Mouse (Mus musculus) neural tube, embryonic 12.5 days (tissue): Measurements from ENCODE around the gene Zhx3. TPM values are rescaled to one million over a fixed set of nuclear protein-coding genes. Genes with fewer than 3 reads are reported as not detected.

Source experiments
- ATAC-seq: fragments of 200-750 bp; cut with Nextera tagmentation; 2 replicates; pipeline ENCODE4 v1.8.0; 2017; ENCODE audit warnings: low read depth, mild to moderate bottlenecking, moderate TSS enrichment, moderate library complexity; ENCODE audit not compliant: low FRiP score
- H3K27ac ChIP-seq: fragments of 300-500 bp; sonication (generic); 2 replicates; pipeline ENCODE4 v1.5.1; 2016
- H3K27me3 ChIP-seq: fragments of 300-500 bp; sonication (generic); replicated peaks from 2 replicates; pipeline ENCODE4 v1.6.1; 2016; ENCODE audit warnings: mild to moderate bottlenecking
- H3K36me3 ChIP-seq: fragments of 300-500 bp; sonication (generic); 2 replicates; pipeline ENCODE4 v1.6.1; 2016; ENCODE audit warnings: mild to moderate bottlenecking
- H3K4me1 ChIP-seq: fragments of 300-500 bp; sonication (generic); 2 replicates; pipeline ENCODE4 v1.6.1; 2016
- H3K4me2 ChIP-seq: fragments of 300-500 bp; sonication (generic); replicated peaks from 2 replicates; pipeline ENCODE4 v1.6.1; 2016; ENCODE audit warnings: mild to moderate bottlenecking
- H3K4me3 ChIP-seq: fragments of 300-500 bp; sonication (generic); 2 replicates; pipeline ENCODE4 v1.5.1; 2016
- H3K9ac ChIP-seq: fragments of 300-500 bp; sonication (generic); 2 replicates; pipeline ENCODE4 v1.6.1; 2016; ENCODE audit warnings: mild to moderate bottlenecking
- H3K9me3 ChIP-seq: fragments of 300-500 bp; sonication (generic); 2 replicates; pipeline ENCODE4 v1.6.1; 2016; ENCODE audit warnings: mild to moderate bottlenecking
- WGBS: fragments of 180-500 bp; shearing (Covaris S2); methylation state at CpG from one replicate; pipeline ENCODE4 v1.1.7; 2016; 5-methylcytosine and 5-hydroxymethylcytosine counted together
- polyA plus RNA-seq: library from polyadenylated mRNA; unstranded; fragments of >200 nt; fragmentation: Nextera tagmentation; extraction: Ambion mirVana; gene quantifications from 2 replicates; pipeline ENCODE4 v1.2.1, GENCODE M21; 2016

Zhx3 gene
- polyA plus RNA-seq, 1 experiment from 2014 or later, result 16.2 TPM

DNA sequence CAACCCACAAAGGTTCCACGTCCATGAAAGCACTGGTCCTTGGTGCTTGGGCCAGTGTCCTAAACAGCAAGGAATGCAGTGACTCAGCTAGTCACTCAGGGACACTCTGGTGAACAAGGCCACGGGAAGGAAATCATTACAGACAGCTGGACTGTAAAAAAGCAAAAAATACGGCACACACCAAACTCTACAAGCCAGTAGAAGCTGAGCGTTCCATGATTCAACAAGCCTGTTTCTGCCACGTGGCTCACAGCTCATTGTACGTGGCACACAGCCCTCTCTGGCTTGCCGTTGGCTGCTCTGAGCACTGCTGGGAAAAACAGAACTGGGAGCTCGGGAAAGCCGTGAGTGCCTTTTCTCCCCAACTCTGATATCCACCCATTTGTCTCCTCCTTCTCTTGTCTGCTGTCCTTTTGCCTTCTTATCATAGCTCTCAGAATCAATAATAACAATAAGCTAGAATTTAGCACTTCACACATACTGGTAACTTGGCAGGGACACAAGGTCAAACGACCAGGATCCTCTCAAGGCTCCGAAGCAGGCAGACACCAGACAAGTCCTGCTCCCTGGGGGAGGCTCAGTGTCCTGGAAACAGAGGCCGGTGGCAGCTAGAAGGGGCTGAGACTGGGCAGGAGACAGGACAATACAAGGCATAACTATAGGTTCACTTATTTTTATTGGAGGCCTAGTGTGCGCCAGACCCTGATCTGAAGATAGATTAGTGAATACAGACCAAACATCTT, 7.8 kb upstream of the Zhx3 start, which contains the start of gene Lpin3:
Lpin3 (plus strand) TSS at position 218 of the 743 bp plus-strand sequence.
- no peak within 1 kb of the TSS for H3K4me2 ChIP-seq
- no peaks in the 10 kb centered on the region for H3K36me3 ChIP-seq
- H3K9me3 ChIP-seq, result 0 out of 2 replicates have a peak, but pooled peaks cover 3% of the 10 kb centered on the region
- H3K27ac ChIP-seq, result no peak within 1 kb of the TSS
- H3K4me3 ChIP-seq, result no peak within 1 kb of the TSS
- H3K9ac ChIP-seq, result no peak within 1 kb of the TSS
- WGBS, result 75% methylated on average over 13 of the region's 13 CpGs
- no peak for ATAC-seq
- H3K4me1 ChIP-seq, result no peaks in the 10 kb centered on the region
- H3K27me3 ChIP-seq, result no peaks in the 10 kb centered on the region

DNA sequence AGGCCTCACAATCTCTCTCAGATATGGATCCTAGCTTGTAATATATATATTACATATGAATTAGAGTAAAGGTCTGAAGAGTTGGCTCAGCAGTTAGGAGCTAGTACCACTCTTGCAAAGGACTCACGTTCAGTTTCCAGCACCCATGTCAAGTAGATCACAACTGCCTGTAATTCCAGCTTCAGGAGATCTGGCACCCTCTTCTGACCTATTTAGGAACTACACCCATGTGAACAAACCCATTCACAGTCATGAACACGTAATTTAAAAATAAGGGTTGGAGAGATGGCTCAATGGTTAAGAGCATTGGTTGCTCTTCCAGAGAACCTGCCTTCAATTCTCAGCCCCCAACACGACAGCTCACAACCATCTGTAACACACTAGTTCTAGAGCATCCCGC, 3.3 kb upstream of the Zhx3 start:
- Histone ChIP-seq H3K27ac (no peak overlapping the region), H3K36me3 (no peaks in the 10 kb centered on the region), H3K27me3 (no peaks in the 10 kb centered on the region), H3K9me3 (0 out of 2 replicates have a peak, but pooled peaks cover 3% of the 10 kb centered on the region), H3K9ac (no peak overlapping the region), H3K4me3 (no peak overlapping the region), H3K4me1 (peaks cover 6% of the 10 kb centered on the region), H3K4me2 (no peak overlapping the region)
- ATAC-seq, result no peak
- 79% methylated on average over 4 of the region's 4 CpGs for WGBS

DNA sequence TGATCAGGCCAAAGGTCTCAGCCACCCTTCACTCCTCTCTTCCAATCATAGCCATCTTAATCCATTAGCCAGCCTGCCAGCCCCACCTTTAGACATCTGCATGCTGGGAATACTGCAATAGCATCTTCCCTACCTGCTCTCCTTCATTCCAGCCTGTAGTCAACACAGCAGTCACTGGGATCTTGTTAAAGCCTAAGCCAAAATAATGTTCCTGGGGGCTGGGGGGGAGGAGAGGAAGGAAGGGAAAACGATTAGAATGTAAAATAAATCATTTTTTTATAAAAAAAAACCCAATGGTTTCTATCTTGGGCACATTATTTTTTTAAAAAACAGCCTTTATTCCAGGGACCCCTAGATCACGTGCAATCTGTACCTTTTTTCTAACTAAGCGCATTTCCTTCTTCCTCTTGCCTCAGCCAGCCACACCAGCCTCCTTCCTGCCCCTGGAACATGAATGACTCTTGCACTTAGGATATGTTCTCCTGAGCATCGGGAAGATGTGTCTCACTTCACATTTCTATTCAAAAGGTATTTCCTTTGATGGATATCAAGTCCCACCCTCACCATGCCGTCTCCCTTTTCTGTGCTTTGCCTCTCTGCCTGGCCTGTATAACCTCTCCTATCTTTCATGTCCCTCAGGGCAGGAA, 1.6 kb upstream of the Zhx3 start:
- WGBS, result 88% methylated on average over 5 of the region's 5 CpGs
- H3K4me1 ChIP-seq, result peaks cover 6% of the 10 kb centered on the region
- H3K27ac ChIP-seq, result no peak overlapping the region
- no peak overlapping the region for H3K9ac ChIP-seq
- 0 out of 2 replicates have a peak, but pooled peaks cover 3% of the 10 kb centered on the region for H3K9me3 ChIP-seq
- no peaks in the 10 kb centered on the region for H3K27me3 ChIP-seq
- no peak overlapping the region for H3K4me3 ChIP-seq
- no peaks in the 10 kb centered on the region for H3K36me3 ChIP-seq
- ATAC-seq, result no peak
- H3K4me2 ChIP-seq, result no peak overlapping the region

DNA sequence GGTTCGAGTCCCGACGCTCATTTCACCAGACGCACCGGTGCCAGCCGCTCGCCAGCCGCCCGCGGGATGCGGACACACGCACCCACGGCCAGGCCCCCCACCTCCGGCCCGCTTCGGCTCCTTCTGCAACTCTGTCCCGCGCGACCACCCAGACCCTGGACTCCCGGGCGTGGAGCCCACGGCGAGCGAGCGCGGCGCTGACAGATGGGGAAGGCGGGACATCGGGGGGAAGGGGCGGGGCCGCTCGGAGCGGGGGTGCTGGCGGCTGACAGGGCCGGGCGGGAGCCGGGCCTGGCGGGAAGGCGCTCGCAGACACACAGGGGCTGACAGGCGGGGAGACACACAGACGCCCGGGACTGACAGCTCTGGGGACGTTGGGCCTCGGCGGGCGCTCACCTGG, 403 bp downstream of the Zhx3 start:
- Histone ChIP-seq H3K9ac (peak overlapping the region; percentile 91), H3K36me3 (no peaks in the 10 kb centered on the region), H3K4me3 (peak overlapping the region; percentile 68), H3K4me2 (peak overlapping the region; percentile 81), H3K27ac (peak overlapping the region; percentile 90), H3K9me3 (0 out of 2 replicates have a peak, but pooled peaks cover 3% of the 10 kb centered on the region), H3K4me1 (peaks cover 6% of the 10 kb centered on the region), H3K27me3 (no peaks in the 10 kb centered on the region)
- under 1% methylated on average over 43 of the region's 47 CpGs for WGBS
- ATAC-seq, result peak; percentile 94

DNA sequence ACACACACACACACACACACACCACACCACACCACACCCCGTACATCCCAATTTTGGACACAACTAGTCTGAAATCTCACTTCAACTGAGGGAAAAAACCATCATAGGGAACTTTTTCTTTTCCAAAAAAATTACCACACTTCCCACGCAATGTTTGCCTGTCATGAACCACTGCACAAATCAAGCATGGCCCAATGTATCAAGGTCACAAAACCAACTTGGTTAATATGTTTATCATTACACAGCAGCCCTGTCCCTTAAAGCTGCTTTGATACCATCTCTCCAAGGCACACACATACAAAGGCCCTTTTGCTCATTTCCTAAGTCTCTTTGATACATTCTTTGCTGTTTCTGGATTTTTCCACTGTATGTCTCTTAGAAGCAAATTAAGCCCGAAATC, 1.5 kb downstream of the Zhx3 start:
- H3K9ac ChIP-seq, result no peak overlapping the region
- 86% methylated on average over 3 of the region's 3 CpGs for WGBS
- ATAC-seq, result no peak
- H3K27me3 ChIP-seq, result no peaks in the 10 kb centered on the region
- 0 out of 2 replicates have a peak overlapping the region, but pooled peaks have one; percentile 14 for H3K4me2 ChIP-seq
- peaks cover 6% of the 10 kb centered on the region for H3K4me1 ChIP-seq
- H3K36me3 ChIP-seq, result no peaks in the 10 kb centered on the region
- H3K9me3 ChIP-seq, result 0 out of 2 replicates have a peak, but pooled peaks cover 3% of the 10 kb centered on the region
- H3K27ac ChIP-seq, result no peak overlapping the region
- H3K4me3 ChIP-seq, result no peak overlapping the region

DNA sequence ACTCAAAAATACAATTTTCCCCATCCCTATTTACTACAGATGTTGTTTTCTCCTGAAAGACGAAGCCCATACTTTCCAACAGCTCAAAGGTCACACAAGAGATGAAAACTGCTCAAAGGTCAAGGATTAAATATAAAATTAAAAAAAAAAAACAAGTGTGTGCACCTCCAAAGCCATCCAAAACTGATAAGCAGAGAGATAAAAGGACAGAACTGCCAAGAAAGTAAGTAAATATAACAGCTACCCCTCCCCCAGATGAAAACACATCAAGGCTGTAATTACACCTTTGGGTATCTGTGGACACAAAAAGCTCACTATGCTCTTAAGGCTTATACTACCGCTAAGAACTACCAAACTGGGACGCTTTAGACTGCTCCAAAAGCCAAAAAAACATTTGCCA, 3.4 kb downstream of the Zhx3 start:
- Histone ChIP-seq H3K4me3 (no peak overlapping the region), H3K9me3 (no peaks in the 10 kb centered on the region), H3K9ac (no peak overlapping the region), H3K36me3 (no peaks in the 10 kb centered on the region), H3K4me2 (no peak overlapping the region), H3K27me3 (no peaks in the 10 kb centered on the region), H3K4me1 (peaks cover 6% of the 10 kb centered on the region), H3K27ac (no peak overlapping the region)
- no peak for ATAC-seq
- WGBS, result 73% methylated on average over 3 of the region's 3 CpGs

DNA sequence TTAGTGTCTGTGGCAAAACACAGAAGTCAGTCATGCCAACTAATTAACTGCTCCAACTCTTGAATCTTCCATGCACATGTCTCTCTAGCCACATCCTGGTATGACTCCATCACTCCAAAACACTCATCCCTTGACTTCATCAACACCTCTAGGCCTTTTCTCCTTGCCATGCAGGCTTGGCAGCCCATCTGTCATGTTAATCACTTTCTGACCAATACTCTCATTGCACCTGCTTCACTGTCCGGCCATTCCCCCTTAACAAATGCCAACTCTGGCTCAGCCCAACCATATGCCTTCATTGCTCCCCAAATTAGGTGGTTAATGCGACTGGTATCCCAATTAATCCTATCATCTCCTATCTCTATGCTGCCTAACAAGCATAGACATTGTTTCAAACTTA, 7.5 kb downstream of the Zhx3 start:
- H3K9ac ChIP-seq, result no peak overlapping the region
- H3K4me1 ChIP-seq, result no peaks in the 10 kb centered on the region
- H3K36me3 ChIP-seq, result no peaks in the 10 kb centered on the region
- H3K9me3 ChIP-seq, result no peaks in the 10 kb centered on the region
- H3K27me3 ChIP-seq, result no peaks in the 10 kb centered on the region
- H3K27ac ChIP-seq, result no peak overlapping the region
- H3K4me3 ChIP-seq, result no peak overlapping the region
- H3K4me2 ChIP-seq, result no peak overlapping the region
- no peak for ATAC-seq
- WGBS, result 78% methylated on average over 2 of the region's 2 CpGs

DNA sequence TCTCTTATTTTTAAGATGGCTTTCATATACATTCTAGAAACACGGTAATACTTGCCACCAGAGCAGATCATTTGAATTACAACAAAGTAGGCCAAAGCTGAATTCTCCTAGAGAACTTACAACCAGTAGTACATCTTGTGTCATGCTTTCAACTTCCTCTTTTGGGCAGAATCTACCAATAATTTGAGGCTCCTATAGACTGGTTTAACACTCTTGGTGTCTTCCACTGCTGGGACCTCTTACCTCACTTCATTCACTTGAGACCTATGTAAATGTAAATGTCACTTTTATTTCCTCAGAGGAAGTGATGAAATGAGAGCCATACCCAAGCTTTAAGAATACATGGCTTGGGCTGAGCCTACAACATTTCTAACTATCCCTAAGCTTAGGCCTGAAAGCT, 8.7 kb downstream of the Zhx3 start:
- WGBS, result 86% methylated on average over 1 of the region's 1 CpGs

DNA sequence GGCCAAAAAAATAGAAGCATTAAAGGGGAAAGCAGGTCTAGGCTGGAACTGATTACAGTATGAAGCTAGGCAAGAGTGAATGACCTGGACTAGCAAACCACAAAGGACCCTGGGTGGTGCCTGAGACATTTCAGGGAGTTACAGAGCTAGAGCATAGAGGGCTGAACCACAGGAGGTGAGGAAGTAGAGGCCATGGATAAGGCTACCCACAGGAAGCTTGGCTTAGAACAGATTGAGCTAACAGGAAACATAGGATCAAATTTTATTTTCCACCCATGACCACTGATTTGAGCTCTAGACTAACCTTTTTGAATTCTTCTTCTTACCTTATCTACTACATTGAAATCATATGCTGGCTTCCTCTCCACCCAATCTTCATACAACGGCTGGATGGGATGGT, 12.4 kb downstream of the Zhx3 start:
- no peak for ATAC-seq
- WGBS, result 91% methylated on average over 1 of the region's 1 CpGs
- no peak overlapping the region for H3K4me2 ChIP-seq
- H3K9ac ChIP-seq, result no peak overlapping the region
- H3K27me3 ChIP-seq, result no peaks in the 10 kb centered on the region
- no peaks in the 10 kb centered on the region for H3K4me1 ChIP-seq
- no peaks in the 10 kb centered on the region; the same call in 1 of the 2 replicates for H3K9me3 ChIP-seq
- H3K27ac ChIP-seq, result no peak overlapping the region
- H3K4me3 ChIP-seq, result no peak overlapping the region
- no peaks in the 10 kb centered on the region for H3K36me3 ChIP-seq

More for the DNA sequence above, 8.7 kb downstream of the Zhx3 start:
- Histone ChIP-seq H3K36me3 (no peaks in the 10 kb centered on the region), H3K27ac (no peak overlapping the region), H3K9ac (no peak overlapping the region), H3K4me3 (no peak overlapping the region), H3K4me2 (no peak overlapping the region), H3K4me1 (no peaks in the 10 kb centered on the region), H3K9me3 (no peaks in the 10 kb centered on the region), H3K27me3 (no peaks in the 10 kb centered on the region)
- ATAC-seq, result no peak

DNA sequence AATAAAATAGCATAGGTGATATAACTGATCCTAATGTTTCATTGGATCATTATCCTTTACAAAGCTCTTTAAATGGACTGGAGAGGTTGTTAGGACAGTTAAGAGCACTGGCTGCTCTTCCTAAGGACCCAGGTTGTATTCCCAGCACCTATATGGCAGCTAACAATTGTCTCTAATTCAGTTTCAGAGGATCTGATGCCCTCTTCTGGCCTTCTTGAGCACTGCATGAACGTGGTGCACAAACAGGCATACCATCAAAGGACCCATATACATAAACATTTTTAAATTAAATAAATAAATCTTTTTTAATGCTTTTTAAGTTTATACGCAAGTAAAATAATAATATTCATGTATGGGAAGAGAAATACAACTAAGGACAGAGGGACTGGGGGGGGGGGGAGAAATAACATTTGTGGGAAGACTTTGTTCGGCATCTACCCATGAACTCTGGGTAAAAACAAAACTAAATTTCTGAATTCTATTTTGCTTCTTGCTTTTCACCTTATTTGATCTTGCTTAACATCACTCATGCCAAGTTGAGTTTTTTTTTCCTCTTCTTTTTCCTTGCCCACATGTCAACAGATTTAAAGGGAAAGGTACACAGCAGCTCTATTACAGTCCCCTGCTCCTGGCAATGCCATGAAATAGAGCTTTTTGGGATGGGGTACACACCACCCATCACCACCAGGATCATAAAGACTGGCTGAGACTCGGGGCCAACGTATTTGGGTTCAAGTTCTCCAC, 16.3 kb downstream of the Zhx3 start:
- no peaks in the 10 kb centered on the region for H3K27me3 ChIP-seq
- H3K27ac ChIP-seq, result no peak overlapping the region
- no peaks in the 10 kb centered on the region for H3K4me1 ChIP-seq
- ATAC-seq, result no peak
- no peak overlapping the region for H3K9ac ChIP-seq
- H3K36me3 ChIP-seq, result no peaks in the 10 kb centered on the region
- no peak overlapping the region for H3K4me3 ChIP-seq
- H3K4me2 ChIP-seq, result no peak overlapping the region
- 80% methylated on average over 5 of the region's 5 CpGs for WGBS
- no peaks in the 10 kb centered on the region; the same call in 1 of the 2 replicates for H3K9me3 ChIP-seq

DNA sequence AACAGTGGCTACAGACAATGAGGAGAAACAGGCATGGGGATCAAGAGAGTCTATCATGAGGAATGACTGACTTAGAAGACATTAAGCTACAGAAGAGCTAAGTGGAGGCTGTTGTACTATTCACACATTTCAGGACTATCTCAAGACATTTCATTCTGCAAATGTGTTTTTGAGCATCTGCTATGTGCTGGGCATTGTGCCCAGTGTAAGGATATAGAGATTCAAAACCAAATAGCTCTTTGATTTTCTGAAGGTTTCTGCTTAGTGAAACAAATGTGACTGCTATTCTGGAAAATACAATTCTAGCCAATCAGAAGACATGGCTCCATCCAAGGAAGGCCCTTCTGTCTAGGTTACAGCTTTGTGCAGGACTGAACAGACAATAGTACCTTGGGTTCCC, 18.1 kb downstream of the Zhx3 start:
- ATAC-seq, result no peak
- Histone ChIP-seq H3K27ac (no peak overlapping the region), H3K9ac (no peak overlapping the region), H3K9me3 (no peaks in the 10 kb centered on the region; the same call in 1 of the 2 replicates), H3K4me2 (no peak overlapping the region), H3K4me1 (no peaks in the 10 kb centered on the region), H3K4me3 (no peak overlapping the region), H3K27me3 (no peaks in the 10 kb centered on the region), H3K36me3 (no peaks in the 10 kb centered on the region)

DNA sequence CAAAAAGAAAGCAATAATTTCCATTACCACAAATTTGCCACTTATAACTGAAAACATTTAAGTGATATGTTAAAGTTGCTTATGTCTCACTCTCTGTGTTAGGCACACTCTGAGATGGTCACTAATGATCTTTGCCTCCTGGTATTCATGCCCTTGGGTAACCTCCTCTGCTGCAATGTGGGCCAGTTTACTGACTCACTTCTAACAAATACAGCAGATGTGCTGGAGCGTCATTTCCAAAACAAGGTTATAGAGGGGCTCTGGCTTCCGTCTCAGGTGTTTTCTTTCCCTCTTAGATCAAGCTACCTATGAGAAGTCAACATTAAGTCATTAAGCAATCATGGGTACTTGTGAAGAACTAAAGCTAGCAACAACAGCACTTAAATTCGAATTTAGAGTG, 22.4 kb downstream of the Zhx3 start:
- Histone ChIP-seq H3K4me3 (no peak overlapping the region), H3K4me1 (no peaks in the 10 kb centered on the region), H3K4me2 (no peak overlapping the region), H3K9me3 (no peaks in the 10 kb centered on the region), H3K9ac (no peak overlapping the region), H3K36me3 (no peaks in the 10 kb centered on the region), H3K27me3 (no peaks in the 10 kb centered on the region), H3K27ac (no peak overlapping the region)
- WGBS, result 86% methylated on average over 3 of the region's 3 CpGs
- no peak for ATAC-seq
